23 mouse cellular contexts compared by ENCODE assay signal in genomic region chr5:103954638-103955037, GRCm38 (mm10). TPM values are rescaled to one million over a fixed set of nuclear protein-coding genes. Genes with fewer than 3 reads are reported as not detected.
DNase-seq lines count a peak whose midpoint lies in the region; ATAC-seq and TF ChIP-seq lines count a peak whose summit lies in the region.
"Had no signal": no experiment of that assay in that cellular context is flagged by ENCODE, and none has a peak within 500 bp of the region (broad histone marks: within the 10 kb centered on the region; RNA-seq: fewer than 3 reads in every experiment).

No protein-coding gene starts in this region.

- no peaks in the 10 kb centered on the region for H3K36me3 ChIP-seq in forebrain, postnatal 0 days (ENCODE audit: insufficient read depth)
- H3K36me3 ChIP-seq in forebrain, embryonic 10.5 days (replicated peaks): no peaks in the 10 kb centered on the region
- no peaks in the 10 kb centered on the region for H3K36me3 ChIP-seq in heart, embryonic 11.5 days (ENCODE audit: control insufficient read depth, insufficient read depth, low read length)
- H3K36me3 ChIP-seq in kidney, embryonic 14.5 days (ENCODE audit: control insufficient read depth, insufficient read depth, low read length): no peaks in the 10 kb centered on the region
- H3K36me3 ChIP-seq: embryonic facial prominence, embryonic 15.5 days; forebrain, embryonic 12.5 days; hindbrain, embryonic 15.5 days; limb, embryonic 12.5 days; liver, embryonic 15.5 days had no signal

- H3K9ac ChIP-seq in forebrain, postnatal 0 days: no peak overlapping the region
- no peak overlapping the region for H3K9ac ChIP-seq in heart, embryonic 11.5 days (ENCODE audit: low read depth, low read length)
- no peak overlapping the region for H3K9ac ChIP-seq in kidney, embryonic 14.5 days (ENCODE audit: low read depth, low read length)
- H3K9ac ChIP-seq: embryonic facial prominence, embryonic 15.5 days; forebrain, embryonic 12.5 days; hindbrain, embryonic 15.5 days; limb, embryonic 12.5 days; liver, embryonic 15.5 days had no signal

- no peaks in the 10 kb centered on the region for H3K4me1 ChIP-seq in forebrain, postnatal 0 days (ENCODE audit: insufficient read depth)
- H3K4me1 ChIP-seq in forebrain, embryonic 10.5 days: no peaks in the 10 kb centered on the region
- H3K4me1 ChIP-seq in heart, embryonic 11.5 days (ENCODE audit: control insufficient read depth, insufficient read depth, low read length): no peaks in the 10 kb centered on the region
- no peaks in the 10 kb centered on the region for H3K4me1 ChIP-seq in kidney, embryonic 14.5 days (ENCODE audit: control insufficient read depth, insufficient read depth, low read length)
- H3K4me1 ChIP-seq: forebrain, embryonic 12.5 days; limb, embryonic 12.5 days; liver, embryonic 15.5 days had no signal

- intact Hi-C loops in left cerebral cortex, postnatal 14 days (cut with DNase I): no loop called here
- intact Hi-C loops in left cerebral cortex, postnatal 36 days (cut with DNase I): no loop called here

- no peaks in the 10 kb centered on the region for H3K9me3 ChIP-seq in forebrain, postnatal 0 days (ENCODE audit: low read length)
- 0 out of 2 replicates have a peak, but pooled peaks cover 2% of the 10 kb centered on the region for H3K9me3 ChIP-seq in forebrain, embryonic 10.5 days
- H3K9me3 ChIP-seq in heart, embryonic 11.5 days (replicated peaks; ENCODE audit: control insufficient read depth, low read length): no peaks in the 10 kb centered on the region
- H3K9me3 ChIP-seq in kidney, embryonic 14.5 days (ENCODE audit: control insufficient read depth, low read length): no peaks in the 10 kb centered on the region
- H3K9me3 ChIP-seq: embryonic facial prominence, embryonic 15.5 days; forebrain, embryonic 12.5 days; hindbrain, embryonic 15.5 days; limb, embryonic 12.5 days; liver, embryonic 15.5 days had no signal

- no peak overlapping the region for H3K27ac ChIP-seq in forebrain, postnatal 0 days (ENCODE audit: low read depth, low read length)
- no peak overlapping the region for H3K27ac ChIP-seq in forebrain, embryonic 10.5 days
- H3K27ac ChIP-seq in heart, embryonic 11.5 days (ENCODE audit: low read depth, low read length): no peak overlapping the region
- H3K27ac ChIP-seq in kidney, embryonic 14.5 days (ENCODE audit: low read depth, low read length): no peak overlapping the region
- H3K27ac ChIP-seq: embryonic facial prominence, embryonic 15.5 days; forebrain, embryonic 12.5 days; hindbrain, embryonic 15.5 days; limb, embryonic 12.5 days; liver, embryonic 15.5 days had no signal

- 70% methylated on average over 5 of the region's 5 CpGs for WGBS in forebrain, postnatal 0 days
- WGBS in forebrain, embryonic 10.5 days: 82% methylated on average over 5 of the region's 5 CpGs
- WGBS in heart, embryonic 11.5 days (ENCODE audit: insufficient replicate concordance): 72% methylated on average over 5 of the region's 5 CpGs
- 82% methylated on average over 5 of the region's 5 CpGs for WGBS in kidney, embryonic 14.5 days

- H3K4me2 ChIP-seq in forebrain, postnatal 0 days (ENCODE audit: low read depth): no peak overlapping the region
- H3K4me2 ChIP-seq in heart, embryonic 11.5 days: no peak overlapping the region
- H3K4me2 ChIP-seq in kidney, embryonic 14.5 days (replicated peaks; ENCODE audit: low read depth, low read length): no peak overlapping the region
- H3K4me2 ChIP-seq: embryonic facial prominence, embryonic 15.5 days; forebrain, embryonic 12.5 days; hindbrain, embryonic 15.5 days; limb, embryonic 12.5 days; liver, embryonic 15.5 days had no signal

- no peak for DNase-seq in forebrain, postnatal 0 days
- DNase-seq in forebrain, embryonic 10.5 days (ENCODE audit: extremely low spot score, low spot score): no peak
- DNase-seq in left cerebral cortex, postnatal 14 days (ENCODE audit: low spot score in 2 of 2): peak; percentile 9 to 56
- DNase-seq in left cerebral cortex, postnatal 36 days (ENCODE audit: low spot score in 2 of 2): no peak
- DNase-seq in NIH3T3 (ENCODE audit: low read depth): peak; percentile 11
- DNase-seq in layer of hippocampus, adult 8-10 months (ENCODE audit: low spot score in 2 of 2): peak; percentile 17 to 42
- DNase-seq: adrenal gland, adult 8-10 months; B cell, adult 2 months; heart, postnatal 10 days; kidney, adult 2 months; kidney, postnatal 36 days; lung, postnatal 14 days; retina, postnatal 1 day had no signal

- no peaks in the 10 kb centered on the region for H3K27me3 ChIP-seq in forebrain, postnatal 0 days (ENCODE audit: insufficient read depth, low read length)
- H3K27me3 ChIP-seq in forebrain, embryonic 10.5 days (ENCODE audit: poor library complexity, severe bottlenecking): no peaks in the 10 kb centered on the region
- no peaks in the 10 kb centered on the region for H3K27me3 ChIP-seq in heart, embryonic 11.5 days (ENCODE audit: control insufficient read depth, insufficient read depth, low read length)
- no peaks in the 10 kb centered on the region for H3K27me3 ChIP-seq in kidney, embryonic 14.5 days (ENCODE audit: control insufficient read depth, insufficient read depth, low read length)
- H3K27me3 ChIP-seq: embryonic facial prominence, embryonic 15.5 days; forebrain, embryonic 12.5 days; hindbrain, embryonic 15.5 days; limb, embryonic 12.5 days; liver, embryonic 15.5 days had no signal

- TF ChIP-seq CTCF in forebrain, postnatal 0 days (IDR thresholded peaks at IDR 0.05; ENCODE audit: low read depth): no peak

- peak; percentile 32; the same call in 1 of the 2 replicates for ATAC-seq in forebrain, postnatal 0 days
- ATAC-seq in heart, embryonic 11.5 days (replicated peaks; ENCODE audit: insufficient number of reproducible peaks, low FRiP score, low TSS enrichment): no peak
- no peak for ATAC-seq in kidney, embryonic 14.5 days (ENCODE audit: low FRiP score, low TSS enrichment)

- no peak overlapping the region for H3K4me3 ChIP-seq in forebrain, postnatal 0 days (ENCODE audit: low read depth, low read length)
- H3K4me3 ChIP-seq in forebrain, embryonic 10.5 days: no peak overlapping the region
- no peak overlapping the region for H3K4me3 ChIP-seq in heart, embryonic 11.5 days (ENCODE audit: low read depth, low read length)
- no peak overlapping the region for H3K4me3 ChIP-seq in kidney, embryonic 14.5 days (ENCODE audit: low read length)
- H3K4me3 ChIP-seq: embryonic facial prominence, embryonic 15.5 days; forebrain, embryonic 12.5 days; hindbrain, embryonic 15.5 days; limb, embryonic 12.5 days; liver, embryonic 15.5 days had no signal

RNA-seq across cellular contexts. Expression of gene Hsd17b13, which starts 22.6 kb away (rescaled TPM):
- not detected in 2 replicates for total RNA-seq in forebrain, postnatal 0 days (2014; rRNA removed)
- polyA plus RNA-seq in forebrain, postnatal 0 days (2015; fragmentation: Nextera tagmentation; extraction: Ambion mirVana): 0.16 and 0.21 TPM in 2 replicates
- not detected in 2 replicates for polyA plus RNA-seq in forebrain, embryonic 10.5 days (2016; fragmentation: Nextera tagmentation; extraction: Ambion mirVana)
- total RNA-seq in left cerebral cortex, postnatal 14 days (2021): 1 to 10 TPM; 1.4 to 2.4 TPM
- total RNA-seq in left cerebral cortex, postnatal 36 days (2021): under 1 TPM; 0.30 to 0.72 TPM
- not detected for total RNA-seq in layer of hippocampus, adult 8-10 months (2022)
- 0.20 TPM in 1 of 2 replicates, not detected in the other for polyA plus RNA-seq in heart, embryonic 11.5 days (2014; fragmentation: Nextera tagmentation; extraction: Ambion mirVana)
- polyA plus RNA-seq in kidney, embryonic 14.5 days (2014; fragmentation: Nextera tagmentation; extraction: Ambion mirVana): 0.23 TPM in 1 of 2 replicates, not detected in the other
- total RNA-seq: adrenal gland, adult 8-10 months; gastrocnemius, adult 8-10 months; heart, adult 8-10 months; heart, postnatal 10 days; megakaryocyte-erythroid progenitor cell, adult 5-6 weeks had no signal
- polyA plus RNA-seq: forebrain, embryonic 12.5 days; hindbrain, embryonic 15.5 days; limb, embryonic 12.5 days had no signal

RNA-seq across cellular contexts. Expression of gene Klhl8, which starts 43.6 kb away (rescaled TPM):
- total RNA-seq in forebrain, postnatal 0 days (2014; rRNA removed): 51.2 and 60.0 TPM in 2 replicates
- polyA plus RNA-seq in forebrain, postnatal 0 days (2015; fragmentation: Nextera tagmentation; extraction: Ambion mirVana): 41.0 and 47.3 TPM in 2 replicates
- 8.7 and 9.9 TPM in 2 replicates for polyA plus RNA-seq in forebrain, embryonic 10.5 days (2016; fragmentation: Nextera tagmentation; extraction: Ambion mirVana)
- 10 to 100 TPM; 36.7 to 40.9 TPM for total RNA-seq in left cerebral cortex, postnatal 14 days (2021)
- total RNA-seq in left cerebral cortex, postnatal 36 days (2021): 10 to 100 TPM; 33.0 to 34.4 TPM
- 10 to 100 TPM; 28.9 to 33.5 (median 30.9) TPM for total RNA-seq in layer of hippocampus, adult 8-10 months (2022)
- 6.7 and 10.9 TPM in 2 replicates for polyA plus RNA-seq in heart, embryonic 11.5 days (2014; fragmentation: Nextera tagmentation; extraction: Ambion mirVana)
- polyA plus RNA-seq in kidney, embryonic 14.5 days (2014; fragmentation: Nextera tagmentation; extraction: Ambion mirVana): 6.8 and 13.3 TPM in 2 replicates

Comparison
In these comparisons a context has a peak if more than half of its experiments do, and no peak if none do; other contexts are left out.
1. DNase-seq: peak in left cerebral cortex, postnatal 14 days (2 of 2), NIH3T3 (single experiment) and layer of hippocampus, adult 8-10 months (2 of 2); none in forebrain, postnatal 0 days (single experiment), forebrain, embryonic 10.5 days (single experiment) and left cerebral cortex, postnatal 36 days (0 of 2).